Mouse (Mus musculus) retina, embryonic 14.5 days (tissue): Measurements from ENCODE around the gene Nme6.
"Not testable (repeated sequence)": the region's sequence is repeated elsewhere in the genome, so short reads cannot be mapped to it uniquely, and the experiment has no call there.

ENCODE experiments used
- DNase-seq: peaks from one replicate; pipeline ENCODE4 v3.0.0-alpha.2; 2015; ENCODE audit warnings: low spot score

Nme6 gene

DNA sequence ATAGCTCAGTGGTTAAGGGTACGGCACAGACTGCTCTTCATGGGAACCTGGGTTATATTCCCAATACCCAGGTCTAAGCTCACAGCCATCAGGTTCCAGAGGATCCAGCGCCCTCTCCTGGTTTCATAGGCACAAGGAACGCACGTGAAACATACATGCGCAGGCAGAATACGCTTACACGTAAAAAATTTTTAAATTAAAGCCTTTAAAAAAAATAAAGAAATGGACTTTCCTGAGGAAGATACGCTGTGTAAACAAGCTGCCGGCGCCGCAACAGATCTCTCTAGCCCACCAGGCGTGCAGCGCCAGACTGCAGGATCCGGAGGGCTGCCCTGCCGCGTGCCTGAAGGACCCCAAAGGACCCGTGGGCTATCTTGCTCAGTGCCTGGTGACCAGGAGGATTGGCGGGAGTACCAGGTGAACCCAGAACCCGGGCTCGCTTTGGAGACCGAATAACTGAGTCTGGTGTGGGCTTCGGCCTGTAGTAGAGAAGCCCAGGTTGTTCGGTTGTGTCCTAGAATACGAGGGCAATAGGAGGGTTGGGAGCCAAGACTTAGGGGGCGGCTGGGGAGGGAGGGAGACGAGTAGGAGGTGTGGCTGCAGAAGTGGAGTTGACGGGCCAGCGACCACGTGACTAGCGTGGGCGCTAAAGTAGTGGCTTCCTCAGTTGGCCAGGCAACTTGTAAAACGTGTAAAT, at the start of gene Nme6:
Nme6 (plus strand) TSS at position 359 of the 697 bp plus-strand sequence.
- peak; percentile 94 for DNase-seq

DNA sequence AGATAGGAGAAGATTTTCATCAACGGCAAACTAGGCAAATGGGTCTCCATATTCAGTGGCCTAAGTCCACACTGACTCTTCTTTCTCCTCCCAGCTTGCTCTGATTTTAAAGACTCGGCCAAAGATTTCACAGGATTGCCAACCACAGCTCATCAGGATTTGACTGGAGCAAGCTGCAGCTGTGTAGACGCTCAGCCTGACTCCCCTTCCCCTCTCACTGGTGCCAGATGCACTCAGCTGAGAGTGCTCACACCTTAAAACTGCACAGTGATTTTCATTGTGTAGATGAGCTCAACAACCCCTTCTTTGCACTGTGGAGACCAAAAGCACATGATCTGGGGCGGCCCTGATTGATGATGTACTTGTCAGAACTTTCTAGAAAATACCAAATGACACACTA, 42.0 kb upstream of the Nme6 start, which contains the start of gene Fbxw27:
Fbxw27 (minus strand) TSS at position 101 of the 400 bp plus-strand sequence.
- not testable (repeated sequence) for DNase-seq

DNA sequence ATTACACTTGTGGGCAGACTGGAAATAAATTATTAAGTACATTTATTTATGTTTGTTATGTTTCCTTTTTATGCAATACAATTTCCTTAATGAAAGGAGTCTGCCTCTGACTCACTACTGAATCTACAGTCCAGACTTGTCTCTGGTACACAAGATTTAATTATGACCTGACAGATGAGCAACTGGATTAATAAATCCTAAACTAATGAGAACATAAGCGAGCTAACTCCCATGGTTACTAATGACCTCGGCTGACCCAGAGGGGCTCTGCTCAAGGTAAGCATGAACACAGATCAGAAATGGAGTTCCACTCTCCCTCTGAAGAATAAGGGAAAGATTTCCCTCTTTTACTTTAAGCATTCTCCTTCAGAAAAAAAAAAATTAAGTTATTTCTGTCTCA, 37.3 kb upstream of the Nme6 start:
- peak; percentile 20 for DNase-seq

DNA sequence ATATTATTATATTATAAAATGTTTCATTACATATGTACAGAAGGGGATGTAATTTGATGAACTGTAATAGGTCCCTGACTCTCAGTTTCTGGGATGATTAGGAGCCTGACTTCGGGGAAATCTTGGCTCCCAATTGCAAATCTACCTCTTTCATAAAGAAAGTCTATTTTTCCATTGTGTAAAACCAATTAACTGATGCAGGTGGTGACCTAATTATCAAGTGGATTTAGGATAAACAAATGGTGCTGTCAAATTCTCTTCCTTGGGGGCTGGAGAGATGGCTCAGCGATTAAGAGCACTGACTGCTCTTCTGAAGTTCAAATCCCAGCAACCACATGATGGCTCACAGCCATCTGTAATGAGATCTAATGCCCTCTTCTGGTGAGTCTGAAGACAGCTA, 36.7 kb upstream of the Nme6 start:
- DNase-seq, result peak; percentile 7

DNA sequence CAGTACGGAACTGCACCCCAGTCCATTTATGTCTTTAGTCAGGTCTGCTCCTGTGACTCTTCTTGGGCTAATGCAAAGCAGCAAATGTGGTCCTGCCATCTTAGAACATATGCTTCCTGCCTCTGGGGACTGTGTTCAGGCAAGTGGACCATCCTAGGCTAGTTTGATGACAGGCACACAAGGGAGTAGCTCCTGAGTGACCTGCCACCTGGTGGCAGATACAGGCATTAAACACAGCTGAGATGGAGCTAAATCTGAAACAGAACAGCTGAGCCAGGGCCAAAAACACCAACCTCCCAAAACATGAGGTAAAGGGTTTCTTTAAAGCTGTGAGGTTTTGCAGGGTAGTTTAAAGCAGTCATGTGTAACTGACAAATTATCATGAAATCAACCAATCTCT, 34.5 kb upstream of the Nme6 start:
- peak; percentile 66 for DNase-seq

DNA sequence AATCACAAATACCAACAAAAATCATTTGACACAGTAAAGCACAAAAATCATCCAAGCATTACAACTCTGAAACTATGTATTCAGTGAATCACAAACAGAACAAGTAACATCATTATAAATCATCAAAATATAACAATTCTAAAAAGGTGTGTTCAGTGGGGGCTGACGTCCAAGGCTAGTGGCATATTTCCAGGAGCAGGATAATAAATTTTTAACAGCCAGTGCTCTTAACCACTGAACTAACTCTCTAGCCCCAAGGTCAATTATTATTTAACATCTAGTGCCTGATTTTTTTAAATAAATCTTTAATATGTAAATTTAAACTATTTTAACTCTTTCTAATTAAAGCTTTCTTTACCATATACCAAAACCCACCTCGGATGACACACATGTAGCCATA, 27.0 kb upstream of the Nme6 start:
- not testable (repeated sequence) for DNase-seq

DNA sequence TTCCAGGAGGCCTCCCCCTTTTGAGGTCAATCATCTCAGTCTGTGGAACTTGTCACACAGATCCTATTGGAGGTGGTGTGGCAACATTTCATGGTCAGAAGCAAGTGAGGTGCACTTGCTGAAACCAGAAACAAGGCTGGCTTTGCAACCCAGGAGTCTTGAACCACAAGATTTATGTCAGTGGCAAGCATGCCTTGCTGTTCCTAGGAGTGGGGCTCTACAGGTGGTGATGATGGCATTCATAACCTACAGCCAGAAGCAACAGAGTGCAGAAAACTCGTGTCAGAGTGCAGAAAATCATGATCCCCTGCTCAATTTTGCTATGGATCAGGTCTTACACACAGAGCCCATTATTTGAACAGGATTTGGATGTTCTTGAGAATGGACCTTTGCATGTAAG, 26.3 kb upstream of the Nme6 start:
- no peak for DNase-seq

DNA sequence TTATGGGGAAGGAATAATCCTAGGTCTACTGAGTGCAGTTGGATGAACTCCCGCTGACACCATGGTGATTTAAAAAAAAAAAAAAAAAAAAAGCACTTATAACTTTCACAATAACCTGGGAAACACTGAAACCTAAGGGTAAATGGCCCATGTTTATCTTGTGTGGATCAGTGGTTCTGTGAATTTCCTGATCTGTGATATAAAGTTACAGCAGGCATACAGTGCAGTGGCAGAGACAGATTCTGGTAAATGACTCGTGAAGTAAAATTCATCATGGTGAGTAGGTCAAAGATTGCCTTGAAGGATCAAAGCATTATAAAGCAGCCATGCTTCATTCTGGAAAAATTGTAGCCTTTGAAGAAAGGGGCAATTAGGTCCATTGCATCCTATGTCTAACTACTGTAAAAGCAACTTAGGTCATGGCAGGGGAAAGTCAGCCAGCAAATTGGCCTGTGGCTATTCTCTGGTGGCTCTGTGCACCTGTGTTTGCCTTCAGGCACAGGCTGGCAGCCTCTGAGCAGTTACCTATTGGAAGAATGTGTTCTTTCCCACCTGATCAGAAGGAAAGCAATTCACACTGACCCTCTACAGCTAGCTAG, 25.8 kb upstream of the Nme6 start:
- DNase-seq, result no peak

DNA sequence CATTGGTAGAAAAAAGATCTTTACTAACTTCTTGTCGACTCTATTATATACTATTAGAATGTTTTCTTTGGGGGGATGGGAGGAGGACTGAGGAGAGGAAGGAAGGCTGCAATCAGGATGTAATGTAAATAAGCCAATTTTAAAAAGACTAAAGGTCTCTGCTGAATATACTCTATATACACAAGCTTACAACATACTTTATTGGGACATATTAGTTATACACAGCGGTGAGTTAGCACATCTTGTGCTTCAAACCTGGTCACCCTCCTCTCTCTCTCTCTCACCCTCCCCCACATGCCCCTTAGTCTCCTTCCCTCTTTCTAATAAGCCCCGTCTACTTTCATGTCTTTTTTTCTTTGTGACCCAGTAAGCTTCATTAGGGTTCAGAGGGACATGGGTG, 24.7 kb upstream of the Nme6 start:
- no peak for DNase-seq

DNA sequence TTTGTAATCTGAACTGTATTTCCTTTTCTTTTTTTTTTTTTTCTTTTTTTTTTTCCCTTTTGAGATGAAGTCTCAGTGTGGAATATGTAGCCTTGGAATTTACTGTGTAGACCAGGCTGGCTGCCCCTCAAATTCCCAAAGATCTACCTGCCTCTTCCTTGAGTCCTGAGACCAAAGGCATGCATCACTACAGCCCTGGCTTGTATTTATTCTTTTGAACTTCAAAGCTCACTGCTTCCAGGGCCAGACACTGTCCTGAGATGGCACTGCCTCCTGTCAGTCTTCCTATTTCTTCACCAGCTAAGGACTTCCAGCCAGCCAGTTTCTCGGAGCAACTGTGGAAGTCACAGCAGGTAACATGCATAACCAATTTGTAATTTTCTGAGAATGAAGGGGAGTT, 20.6 kb upstream of the Nme6 start, which contains the start of gene Spink8:
Spink8 (plus strand) TSS at position 301 of the 400 bp plus-strand sequence.
- DNase-seq, result no peak

DNA sequence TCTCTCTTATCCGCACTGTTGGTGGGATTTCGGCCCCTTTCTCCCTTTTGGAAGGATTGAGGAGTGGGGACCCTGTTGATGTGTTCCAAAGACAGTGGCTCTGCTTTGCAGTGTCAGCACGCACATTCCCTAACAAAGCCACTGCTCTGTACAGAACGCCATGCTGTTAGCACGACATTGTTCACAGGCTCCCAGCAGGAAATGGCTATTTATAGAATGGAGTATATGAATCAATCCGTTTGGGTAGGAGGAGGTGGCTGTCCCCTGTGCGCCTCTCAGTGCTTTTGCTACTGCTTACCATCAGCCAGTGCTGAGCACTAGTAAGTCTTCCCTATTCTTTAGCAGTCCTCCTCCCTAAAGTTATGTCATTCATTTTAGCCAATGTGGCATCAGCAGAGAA, 19.1 kb upstream of the Nme6 start:
- no peak for DNase-seq

DNA sequence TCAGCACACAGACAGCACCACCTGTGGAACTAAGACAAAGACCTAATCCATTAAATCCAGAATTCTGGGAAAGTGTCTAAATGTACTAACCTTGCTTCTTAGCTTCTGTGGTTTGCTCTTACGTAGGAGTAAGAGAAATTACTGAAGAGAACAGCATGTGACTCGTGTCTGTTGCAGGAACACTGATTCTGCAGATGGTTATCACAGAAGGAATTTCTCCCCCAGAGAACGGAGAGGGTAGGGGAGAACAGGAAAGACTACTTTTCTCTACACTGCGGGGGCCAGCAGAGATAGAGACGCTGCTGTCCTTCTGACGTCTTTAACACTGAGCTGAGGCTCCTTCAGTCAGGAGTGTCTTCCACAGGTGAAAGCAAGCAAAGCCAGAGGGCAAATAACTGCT, 16.2 kb upstream of the Nme6 start:
- no peak for DNase-seq

DNA sequence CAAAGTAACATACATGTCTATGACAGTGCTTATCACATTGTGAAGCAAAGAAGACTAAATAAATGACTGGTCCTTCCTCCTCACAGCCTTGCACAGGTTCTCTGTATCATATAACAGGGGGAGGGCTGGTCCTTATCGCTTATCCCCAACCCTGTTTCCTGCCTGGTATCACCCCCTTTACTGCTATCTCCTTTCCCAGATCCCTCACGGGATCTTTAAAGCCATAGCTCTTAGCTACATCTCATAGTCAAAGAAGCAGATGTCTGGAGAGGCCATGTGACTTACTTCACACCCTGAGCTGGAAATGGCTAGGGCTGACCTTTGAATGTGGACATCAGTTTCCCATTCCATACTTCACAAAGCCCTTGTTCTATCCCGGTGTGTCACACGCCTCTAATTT, 6.8 kb upstream of the Nme6 start:
- DNase-seq, result no peak

DNA sequence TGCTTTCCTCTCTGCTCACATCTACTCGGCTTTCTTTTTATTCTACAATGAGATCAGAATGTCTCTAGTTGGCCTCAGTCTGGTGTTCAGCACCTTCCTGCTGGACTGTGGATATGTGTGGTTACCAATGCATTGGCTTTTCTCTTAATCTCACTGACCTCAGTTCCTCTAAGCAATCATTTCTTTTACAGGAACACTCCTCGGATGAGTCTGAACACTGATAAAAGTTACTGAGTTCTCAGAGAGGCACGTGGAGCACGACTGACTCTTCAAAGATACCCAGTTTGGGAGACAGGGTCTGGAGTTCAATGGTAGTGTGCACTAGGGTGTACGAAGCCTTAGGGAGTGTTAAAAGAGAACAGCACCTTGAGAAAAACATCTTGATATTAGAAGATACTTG, 6.4 kb upstream of the Nme6 start:
- DNase-seq, result no peak

DNA sequence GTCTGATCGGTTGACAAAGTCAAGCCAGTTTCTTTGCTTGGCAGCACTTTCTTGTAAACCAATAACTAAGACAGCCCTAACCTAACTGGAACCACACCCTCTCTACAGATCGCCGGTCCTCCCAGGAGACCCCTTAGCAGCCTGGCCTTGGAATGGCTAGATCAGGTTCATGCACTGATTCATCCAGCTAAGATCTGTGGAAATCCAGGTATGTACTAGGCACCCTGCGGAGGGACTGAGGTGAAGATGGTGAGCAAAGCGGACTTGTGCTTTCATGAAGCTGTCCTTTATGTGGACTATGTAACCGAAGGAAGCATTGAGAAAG, 501 bp downstream of the Nme6 start:
- no peak for DNase-seq

DNA sequence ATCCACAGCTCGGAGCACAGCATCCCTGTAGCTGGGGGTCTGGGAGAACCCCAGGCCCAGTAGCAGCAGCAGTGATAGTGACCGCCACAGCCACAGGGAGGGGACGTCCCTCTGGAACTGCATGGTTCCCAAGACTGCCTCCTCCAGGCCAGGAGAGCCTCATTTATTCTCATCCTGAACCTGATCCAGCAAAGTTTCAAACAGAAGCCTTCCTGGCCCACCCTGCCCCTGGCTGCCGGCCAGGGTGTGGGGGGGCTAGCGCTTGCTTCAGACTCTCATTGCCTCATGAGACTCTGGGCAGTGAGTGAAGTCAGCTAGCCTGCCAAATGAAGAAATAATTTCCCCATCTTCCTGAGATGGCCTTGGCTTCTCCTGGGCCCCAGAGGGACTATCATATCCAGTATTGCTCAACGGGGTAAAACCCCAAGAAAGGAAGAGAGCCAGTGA, 16.8 kb downstream of the Nme6 start, which contains the start of gene Camp:
Camp (minus strand) TSS at position 306 of the 447 bp plus-strand sequence.
- DNase-seq, result no peak

DNA sequence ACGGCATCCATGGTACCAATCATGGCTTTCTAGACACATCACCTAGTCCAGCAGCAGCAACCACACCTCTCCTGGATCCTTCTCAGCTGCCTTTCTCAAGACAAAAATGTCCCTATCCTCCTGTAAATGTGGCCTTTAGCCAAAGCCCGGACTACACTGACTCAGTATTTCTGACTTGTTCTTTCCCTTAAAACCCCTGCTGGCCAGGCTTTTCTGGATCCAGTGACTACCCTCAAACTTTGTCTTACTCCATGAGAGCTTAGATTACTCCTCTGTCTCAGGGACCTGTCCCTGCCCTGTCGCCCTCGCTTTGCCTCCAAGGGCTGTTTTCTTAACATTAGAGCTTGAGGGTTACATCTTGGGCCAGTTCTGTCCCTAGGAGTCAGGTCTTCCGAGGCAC, 17.6 kb downstream of the Nme6 start:
- no peak for DNase-seq

DNA sequence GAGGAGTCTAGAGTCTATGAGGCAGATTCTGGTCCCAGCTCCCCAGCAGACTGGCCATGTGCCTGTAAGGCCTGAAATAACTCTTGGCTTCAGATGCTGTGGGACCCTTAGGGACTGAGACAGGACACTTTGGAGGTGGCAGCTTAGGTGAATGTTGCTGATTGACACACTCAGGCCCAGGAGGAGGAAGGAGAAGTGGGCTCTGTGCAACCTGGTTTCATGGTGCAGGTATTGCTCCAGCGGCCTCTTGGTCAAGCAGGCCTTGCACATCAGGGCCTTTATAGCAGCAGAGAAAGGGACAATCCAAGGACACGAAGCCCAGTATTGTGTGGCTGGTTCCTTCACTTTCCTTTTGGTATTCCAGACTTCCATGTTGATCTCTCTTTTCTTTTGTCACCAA, 21.8 kb downstream of the Nme6 start:
- DNase-seq, result no peak

DNA sequence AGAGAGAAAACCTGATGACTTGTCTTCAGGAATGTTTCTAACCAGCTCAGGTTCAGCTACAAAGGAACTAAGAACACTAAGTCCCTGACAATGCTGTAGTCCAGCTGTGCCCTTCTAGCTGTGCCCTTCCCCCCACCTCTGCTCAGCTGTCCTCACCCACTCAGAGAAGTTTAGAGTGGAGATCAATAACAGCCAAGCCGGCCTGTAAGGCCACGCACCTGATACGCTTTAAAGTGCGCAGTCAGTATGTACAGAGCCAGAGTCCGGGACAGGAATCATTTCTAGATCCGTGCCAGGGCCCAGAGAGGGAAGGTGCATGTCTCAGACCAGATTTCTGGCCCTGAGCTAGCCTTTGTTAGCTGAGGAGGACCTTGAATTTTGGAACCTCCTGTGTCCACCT, 23.4 kb downstream of the Nme6 start:
- no peak for DNase-seq

DNA sequence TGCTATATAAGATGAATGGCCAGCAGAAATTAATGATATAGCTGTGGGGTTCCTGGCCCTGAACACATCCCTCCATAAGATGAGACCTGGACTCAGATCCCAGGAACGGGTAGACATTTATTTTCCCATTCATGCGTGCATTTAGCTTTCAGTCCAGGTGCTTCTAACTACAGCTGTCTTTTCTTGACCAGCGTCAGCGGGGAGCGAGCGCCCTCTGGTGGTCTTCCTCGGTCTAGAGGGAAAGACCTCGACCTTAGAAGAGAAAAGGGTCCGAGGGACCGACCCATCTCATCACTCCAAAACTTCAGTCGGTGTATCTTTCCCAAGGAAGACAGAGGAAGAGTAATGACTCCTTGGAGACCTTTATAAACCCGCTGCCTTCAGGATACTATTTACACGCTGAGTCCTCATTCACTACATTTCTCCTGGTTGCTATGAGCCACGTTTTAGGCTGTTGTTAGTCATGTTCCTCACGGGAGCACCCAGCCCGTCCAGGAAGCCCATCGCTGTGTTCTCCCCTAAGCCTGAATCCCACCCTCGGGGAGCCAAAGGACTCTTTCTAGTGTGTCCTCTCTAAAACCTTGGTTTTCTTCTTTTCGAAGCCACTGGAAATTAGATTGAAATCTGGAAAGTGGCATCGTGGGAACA, 30.0 kb downstream of the Nme6 start:
- DNase-seq, result peak; percentile 89

DNA sequence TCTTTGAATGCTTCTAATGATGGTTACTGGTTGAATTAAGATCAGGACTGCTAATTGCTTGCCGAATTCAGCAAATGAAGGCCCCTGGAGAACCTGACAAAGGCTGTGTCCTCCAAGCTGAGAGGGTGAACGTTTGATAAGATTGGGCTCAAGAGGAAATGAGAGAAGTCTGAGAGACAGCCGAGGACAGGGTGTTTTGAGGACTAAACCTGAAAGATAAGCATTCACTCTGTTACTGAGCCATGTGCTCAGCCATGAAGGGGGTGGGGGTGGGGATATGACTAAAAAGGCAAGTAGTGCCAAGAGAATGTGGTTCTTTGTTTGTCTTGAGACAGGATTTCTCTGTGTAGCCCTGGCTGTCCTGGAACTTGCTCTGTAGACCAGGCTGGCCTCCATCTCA, 30.5 kb downstream of the Nme6 start:
- DNase-seq, result no peak

DNA sequence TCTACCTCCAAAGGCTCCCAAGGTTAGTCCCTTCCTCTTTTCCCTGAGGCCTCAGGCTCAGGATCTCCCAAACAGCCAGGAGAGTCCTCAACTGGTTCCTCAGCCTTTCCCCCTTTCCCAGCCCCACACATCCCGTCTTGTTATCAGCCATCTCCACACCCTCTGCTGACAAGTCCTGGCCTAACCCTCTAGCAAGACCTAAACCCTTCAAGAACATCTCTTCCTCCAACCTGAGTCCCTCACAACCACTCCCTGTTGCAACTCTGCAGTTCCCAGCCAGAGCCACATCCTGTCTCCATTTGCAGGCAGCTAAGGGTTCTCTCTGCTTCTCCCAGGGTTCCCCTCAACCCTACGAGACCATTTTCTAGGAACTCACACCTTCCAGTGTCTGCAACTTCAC, 33.7 kb downstream of the Nme6 start:
- DNase-seq, result no peak

DNA sequence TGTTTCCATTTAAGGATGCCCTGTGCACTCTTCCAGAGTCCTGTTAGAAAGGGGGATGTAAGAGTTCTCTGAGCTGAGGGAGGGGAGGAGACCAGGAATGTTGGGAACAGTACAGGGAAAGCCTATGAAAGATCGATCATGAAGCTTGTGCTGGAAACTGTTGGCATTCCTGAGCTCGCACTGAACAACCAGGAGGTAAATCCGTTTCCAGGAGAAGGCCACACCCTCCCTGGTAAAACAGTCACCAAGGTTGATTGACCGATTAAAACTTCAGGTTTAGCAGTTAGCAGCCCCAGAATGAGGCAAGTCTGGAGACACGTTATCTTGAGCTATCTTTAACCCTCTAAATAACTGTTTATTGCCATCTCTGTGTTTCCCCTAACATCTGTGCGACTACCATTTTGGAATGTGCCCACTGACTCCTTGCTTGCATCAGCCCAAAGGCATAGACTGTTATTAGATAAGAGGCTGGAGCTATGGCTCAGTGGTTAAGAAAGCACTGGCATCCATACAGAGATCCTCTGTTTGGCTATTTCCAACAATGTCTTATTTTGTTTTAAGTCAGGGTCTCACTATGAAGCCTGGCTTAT, 38.5 kb downstream of the Nme6 start:
- DNase-seq, result no peak
